Mouse (Mus musculus): ENCODE results near the gene Tmem202. TPM values are rescaled to one million over a fixed set of nuclear protein-coding genes. Genes with fewer than 3 reads are reported as not detected.

The Tmem202 gene
- total RNA-seq, 2 experiments from 2014 or later: 1.3 to 2.0 TPM

- DNase-seq (ENCODE audit: low spot score in 2 of 2): no peak
Measured at GRCm38 (mm10) chr9:59533889-59534288, 5.8 kb downstream of the Tmem202 start.

DNA sequence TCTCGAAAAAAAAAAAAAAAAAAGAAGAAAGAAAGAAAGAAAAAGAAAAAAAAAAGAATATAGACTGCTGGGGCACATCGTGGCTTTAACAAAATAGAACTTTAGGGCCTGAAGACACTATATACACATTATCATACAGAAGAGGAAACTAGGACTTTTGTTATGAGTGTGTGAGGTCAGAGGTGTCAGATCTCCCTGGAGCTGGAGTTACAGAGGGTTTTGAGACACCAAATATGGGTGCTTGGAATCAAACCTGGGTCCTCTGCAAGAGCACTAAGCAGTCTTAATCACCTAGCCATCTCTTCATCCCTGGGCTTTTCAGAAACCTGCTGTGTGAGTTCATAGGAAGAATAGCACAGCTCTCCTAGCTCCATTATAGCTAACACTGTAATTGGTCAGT is 6.2 kb downstream of the Tmem202 start:
- no peak for DNase-seq (ENCODE audit: low spot score in 2 of 2)

DNA sequence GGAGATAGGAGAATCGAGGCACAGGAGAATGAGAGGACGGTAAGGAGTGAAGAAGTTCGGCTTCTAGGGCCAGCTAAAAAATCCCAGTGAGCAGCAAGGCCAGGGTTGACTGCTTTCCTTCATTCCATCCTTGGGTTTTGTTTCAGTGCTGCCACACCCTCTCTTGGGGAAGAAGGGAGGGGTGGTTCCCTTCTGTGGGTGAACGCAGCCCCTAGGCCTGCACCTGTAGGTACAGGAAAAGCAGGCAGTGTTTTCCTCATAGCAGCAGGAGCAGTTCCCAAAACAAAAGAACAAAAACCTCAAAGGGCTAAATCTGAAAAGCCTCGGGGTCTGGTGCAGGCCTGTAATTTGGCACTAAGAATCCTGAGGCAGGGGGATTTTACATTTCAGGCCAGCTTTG is 8.0 kb downstream of the Tmem202 start:
- no peak for DNase-seq (ENCODE audit: low spot score in 2 of 2)

DNA sequence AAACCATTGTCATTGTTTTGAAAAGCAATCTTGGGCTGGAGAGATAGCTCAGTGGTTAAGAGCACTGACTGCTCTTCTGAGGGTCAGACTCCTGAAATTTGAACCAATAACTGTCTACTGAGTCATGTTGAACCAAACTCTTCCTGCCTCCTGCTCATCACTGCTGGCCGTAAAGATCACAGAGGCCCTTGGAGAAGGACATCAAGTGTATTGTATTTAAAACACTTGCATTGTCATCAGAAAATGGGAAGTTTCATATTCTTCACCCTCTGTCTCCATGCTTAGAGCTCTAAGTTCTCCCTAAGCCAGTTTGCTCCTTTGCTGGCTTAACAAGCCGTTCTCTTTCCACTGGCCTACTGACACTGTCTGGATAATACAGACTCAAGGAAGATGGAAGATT is 11.4 kb downstream of the Tmem202 start:
- no peak for DNase-seq (ENCODE audit: low spot score in 2 of 2)

DNA sequence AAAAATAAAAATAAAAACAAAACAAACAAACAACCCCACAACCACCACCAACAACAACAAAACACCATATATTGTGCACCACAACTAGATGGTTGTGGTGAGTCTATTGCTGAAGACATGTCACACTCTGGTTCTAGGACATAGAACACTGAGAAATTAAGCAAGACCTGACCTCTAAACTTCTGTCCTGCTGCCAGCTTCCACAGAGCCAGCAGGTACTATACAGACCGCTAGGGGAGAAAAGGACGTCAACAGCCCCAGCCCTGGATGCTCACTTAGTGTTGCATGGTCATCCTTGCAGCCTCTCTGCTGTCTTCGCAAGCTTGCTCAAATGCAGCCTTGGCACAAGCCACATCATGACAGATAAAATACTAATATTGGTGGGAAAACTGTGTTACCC is 12.1 kb downstream of the Tmem202 start:
- DNase-seq (ENCODE audit: low spot score in 2 of 2): no peak

- no peak for DNase-seq (ENCODE audit: low spot score in 2 of 2)
Measured at GRCm38 (mm10) chr9:59526727-59527126, 12.9 kb downstream of the Tmem202 start.

DNA sequence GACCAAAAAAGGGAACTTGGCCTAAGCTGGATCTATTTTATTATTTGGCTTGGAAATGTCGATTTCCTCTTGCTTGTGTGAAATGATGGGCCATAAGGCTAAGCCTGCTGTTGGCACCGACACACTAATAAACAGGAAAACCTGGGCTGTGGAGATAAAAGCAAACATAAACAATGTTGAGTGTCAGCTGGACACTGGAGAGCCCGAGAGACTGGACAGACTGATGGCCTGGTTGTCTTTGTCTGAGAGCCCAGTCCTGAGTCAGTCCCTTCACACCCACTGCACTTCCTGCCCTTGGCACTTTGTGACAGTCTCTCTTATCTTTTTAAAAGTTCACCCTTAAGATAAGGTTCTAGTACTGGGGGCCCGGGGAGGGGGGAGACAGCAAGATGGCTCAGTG is 16.7 kb downstream of the Tmem202 start:
- DNase-seq (ENCODE audit: low spot score in 2 of 2): no peak

- no peak for DNase-seq (ENCODE audit: low spot score in 2 of 2)
Measured at GRCm38 (mm10) chr9:59519396-59519795, 20.3 kb downstream of the Tmem202 start.

DNA sequence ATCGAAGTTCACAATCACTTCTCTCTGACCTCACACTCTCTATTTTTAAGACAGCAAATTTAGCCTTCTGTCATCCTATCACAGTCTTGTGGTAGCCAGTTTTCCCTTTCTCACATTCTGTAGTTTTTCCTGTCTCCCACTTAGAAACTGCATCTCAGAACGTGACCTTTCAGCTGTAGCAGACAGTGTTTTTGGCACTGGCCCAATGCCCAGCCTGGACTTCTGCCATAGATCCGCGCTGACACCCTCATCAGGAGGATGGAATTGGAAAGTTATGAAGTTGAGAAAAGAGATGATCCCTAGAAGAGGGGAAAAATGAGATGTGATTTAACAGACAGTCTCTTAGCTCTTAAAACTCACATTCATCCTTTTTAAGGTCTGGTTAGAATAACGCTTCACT is 20.7 kb downstream of the Tmem202 start:
- peak in 1 of 2 experiments; percentile 28 for DNase-seq (ENCODE audit: low spot score in 2 of 2)

DNA sequence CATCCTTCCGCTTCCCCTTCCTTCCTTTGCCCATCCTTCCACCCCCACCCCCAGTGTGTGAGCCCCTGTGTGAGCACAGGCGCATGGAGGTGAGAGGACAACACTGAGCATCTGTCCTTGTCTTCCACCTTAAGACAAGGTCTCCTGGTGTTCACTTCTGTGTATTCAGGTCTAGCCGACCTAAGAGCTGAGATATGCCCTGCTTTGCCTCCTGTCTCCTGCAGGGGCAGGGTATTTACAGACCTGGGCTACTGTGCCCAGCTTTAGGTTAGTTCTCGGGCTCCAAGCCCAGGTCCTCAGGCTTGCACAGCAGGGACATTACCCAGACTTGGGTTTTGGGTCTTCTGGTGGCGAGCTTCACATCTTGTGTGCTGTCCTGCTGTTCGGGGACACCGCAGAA is 22.5 kb downstream of the Tmem202 start:
- DNase-seq (ENCODE audit: low spot score in 2 of 2): no peak

- no peak for DNase-seq (ENCODE audit: low spot score in 2 of 2)
Measured at GRCm38 (mm10) chr9:59515069-59515468, 24.6 kb downstream of the Tmem202 start.

DNA sequence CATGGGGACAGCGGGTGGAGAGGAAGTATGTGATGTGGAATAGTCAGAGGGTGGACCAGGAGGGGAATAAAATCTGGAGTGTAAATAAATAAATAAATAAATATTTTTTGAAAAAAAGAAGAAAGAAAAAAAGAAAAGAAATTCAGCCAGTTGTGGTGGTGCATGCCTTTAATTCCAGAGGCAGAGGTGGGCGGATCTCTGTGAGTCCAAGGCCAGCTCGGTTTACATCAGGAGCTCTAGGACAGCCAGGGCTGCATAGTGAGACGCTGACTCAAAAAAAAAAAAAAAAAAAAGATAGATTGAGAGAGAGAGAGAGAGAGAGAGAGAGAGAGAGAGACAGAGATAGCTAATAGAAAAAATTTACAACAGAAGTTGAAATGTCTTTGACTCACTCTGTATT is 27.3 kb downstream of the Tmem202 start:
- DNase-seq (ENCODE audit: low spot score in 2 of 2): no peak

GRCm38 (mm10) chr9:59508146-59508545 is 31.5 kb downstream of the Tmem202 start:
- no peak for DNase-seq (ENCODE audit: low spot score in 2 of 2)

- DNase-seq (ENCODE audit: low spot score in 2 of 2): no peak
Measured at GRCm38 (mm10) chr9:59487331-59487730, 52.3 kb downstream of the Tmem202 start.

DNA sequence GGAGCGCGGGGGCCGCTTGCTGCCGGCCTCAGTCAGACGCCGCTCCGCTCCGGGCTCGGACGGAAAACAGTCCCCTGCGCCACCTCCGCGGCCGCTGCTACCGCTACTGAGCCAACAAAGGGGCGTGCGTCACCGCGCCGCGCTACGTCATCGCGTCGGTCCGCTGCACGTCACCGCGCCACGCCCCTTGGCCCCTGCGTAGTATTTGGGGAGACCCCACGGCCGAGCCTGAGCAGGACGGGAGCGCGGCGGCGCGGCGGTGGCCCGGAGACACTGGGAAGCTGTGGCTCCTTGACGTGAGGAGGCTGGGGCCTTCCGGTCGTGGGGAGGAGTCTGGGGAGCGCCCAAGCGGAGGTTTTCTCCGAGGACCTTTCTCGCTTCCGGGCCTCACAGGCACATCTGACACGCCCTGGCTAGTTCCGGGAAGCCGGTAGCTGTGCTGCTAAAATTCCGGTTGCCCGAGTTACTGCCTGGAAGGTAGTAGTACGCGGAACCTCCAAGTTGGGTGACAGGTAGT is 53.0 kb downstream of the Tmem202 start, which contains the start of gene Arih1:
Gene Arih1 (minus strand): TSS at position 70 of the 517 bp plus-strand sequence.
- peak; percentile 98 to 99 for DNase-seq (ENCODE audit: low spot score in 2 of 2)

DNA sequence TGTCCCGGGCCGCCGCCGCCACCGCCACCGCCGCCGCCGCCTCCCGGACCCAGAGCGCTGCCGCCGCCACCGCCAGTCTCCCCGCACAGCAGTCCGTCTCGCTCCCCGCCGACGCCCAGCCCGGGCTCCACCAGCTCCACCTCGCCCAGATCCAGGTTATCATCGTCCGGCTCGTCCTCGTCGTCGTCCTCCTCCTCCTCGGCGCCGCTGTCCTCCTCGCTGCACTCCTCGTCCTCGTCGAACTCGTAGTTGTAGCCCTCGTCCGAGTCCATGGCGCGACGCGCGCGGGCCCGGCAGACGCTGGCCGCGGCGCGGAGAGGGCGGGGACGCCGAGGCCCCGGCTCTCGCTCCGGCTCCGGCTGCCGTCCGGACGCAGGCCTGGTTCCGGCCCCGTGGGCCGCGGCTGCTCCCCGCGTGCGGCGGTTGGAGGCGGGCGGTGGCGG is 53.5 kb downstream of the Tmem202 start:
- DNase-seq (ENCODE audit: low spot score in 2 of 2): no peak

GRCm38 (mm10) chr9:59485511-59486075 is 54.1 kb downstream of the Tmem202 start:
- DNase-seq (ENCODE audit: low spot score in 2 of 2): peak; percentile 50 to 51

GRCm38 (mm10) chr9:59484760-59485159 is 54.9 kb downstream of the Tmem202 start:
- DNase-seq (ENCODE audit: low spot score in 2 of 2): no peak

GRCm38 (mm10) chr9:59482419-59482818 is 57.2 kb downstream of the Tmem202 start:
- DNase-seq (ENCODE audit: low spot score in 2 of 2): no peak

GRCm38 (mm10) chr9:59476617-59477016 is 63.0 kb downstream of the Tmem202 start:
- no peak for DNase-seq (ENCODE audit: low spot score in 2 of 2)

DNA sequence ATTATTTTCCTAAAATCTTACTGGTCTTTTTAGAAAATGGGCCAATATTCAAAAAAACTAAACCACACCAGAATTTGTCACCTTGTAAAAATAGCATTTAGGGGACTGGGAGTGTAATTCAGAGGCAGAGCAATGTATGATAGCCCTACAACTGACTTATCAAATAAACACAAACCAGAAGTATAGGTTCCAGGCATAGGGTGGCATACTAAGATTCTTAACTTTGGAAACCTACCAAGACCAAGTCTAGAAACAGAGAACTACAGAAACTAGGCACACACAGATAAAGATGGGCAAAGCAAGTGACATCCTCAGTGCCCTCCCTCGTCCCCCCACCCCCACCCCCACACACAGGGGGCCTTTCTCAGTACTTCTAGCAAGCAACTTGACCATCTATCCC is 64.8 kb downstream of the Tmem202 start:
- DNase-seq (ENCODE audit: low spot score in 2 of 2): no peak

GRCm38 (mm10) chr9:59473171-59473570 is 66.5 kb downstream of the Tmem202 start:
- DNase-seq (ENCODE audit: low spot score in 2 of 2): no peak

- no peak for DNase-seq (ENCODE audit: low spot score in 2 of 2)
Measured at GRCm38 (mm10) chr9:59469446-59469845, 70.2 kb downstream of the Tmem202 start.

All from adrenal gland, postnatal 4 days (tissue).